In genomic region chr8:117178676-117179075, GRCm38 (mm10) we compare ENCODE assay signal across 7 mouse cellular contexts.
"Had no signal": no experiment of that assay in that cellular context is flagged by ENCODE, and none has a peak within 500 bp of the region (broad histone marks: within the 10 kb centered on the region; RNA-seq: fewer than 3 reads in every experiment).

No protein-coding gene starts in this region.

- H3K4me1 ChIP-seq: limb, embryonic 15.5 days; liver, embryonic 12.5 days; midbrain, embryonic 13.5 days had no signal

- H3K9me3 ChIP-seq: limb, embryonic 15.5 days; liver, embryonic 12.5 days; lung, embryonic 15.5 days; midbrain, embryonic 13.5 days had no signal

- DNase-seq: kidney, postnatal 25 days; lung, postnatal 36 days; right cerebral cortex, postnatal 25 days had no signal

- H3K27ac ChIP-seq: limb, embryonic 15.5 days; liver, embryonic 12.5 days; lung, embryonic 15.5 days; midbrain, embryonic 13.5 days had no signal

- H3K36me3 ChIP-seq: lung, embryonic 15.5 days had no signal

- H3K4me3 ChIP-seq: limb, embryonic 15.5 days; liver, embryonic 12.5 days; lung, embryonic 15.5 days; midbrain, embryonic 13.5 days had no signal

- ATAC-seq: liver, embryonic 12.5 days; midbrain, embryonic 13.5 days had no signal

- H3K27me3 ChIP-seq: limb, embryonic 15.5 days; liver, embryonic 12.5 days; lung, embryonic 15.5 days; midbrain, embryonic 13.5 days had no signal

- H3K4me2 ChIP-seq: limb, embryonic 15.5 days; liver, embryonic 12.5 days; lung, embryonic 15.5 days; midbrain, embryonic 13.5 days had no signal

- H3K9ac ChIP-seq: limb, embryonic 15.5 days; liver, embryonic 12.5 days; lung, embryonic 15.5 days; midbrain, embryonic 13.5 days had no signal
